Mouse (Mus musculus) neural tube, embryonic 10.5 days (tissue): ENCODE results near the gene Gspt2.
A peak's percentile ranks its signal among the peaks of the same experiment; 100 is the strongest.
"Not testable (repeated sequence)": the region's sequence is repeated elsewhere in the genome, so short reads cannot be mapped to it uniquely, and the experiment has no call there.

Source experiments
- DNase-seq: peaks from one replicate; pipeline ENCODE4 v3.0.0-alpha.2; 2017; ENCODE audit warnings: low spot score; ENCODE audit errors: extremely low spot score

Gene Gspt2

DNA sequence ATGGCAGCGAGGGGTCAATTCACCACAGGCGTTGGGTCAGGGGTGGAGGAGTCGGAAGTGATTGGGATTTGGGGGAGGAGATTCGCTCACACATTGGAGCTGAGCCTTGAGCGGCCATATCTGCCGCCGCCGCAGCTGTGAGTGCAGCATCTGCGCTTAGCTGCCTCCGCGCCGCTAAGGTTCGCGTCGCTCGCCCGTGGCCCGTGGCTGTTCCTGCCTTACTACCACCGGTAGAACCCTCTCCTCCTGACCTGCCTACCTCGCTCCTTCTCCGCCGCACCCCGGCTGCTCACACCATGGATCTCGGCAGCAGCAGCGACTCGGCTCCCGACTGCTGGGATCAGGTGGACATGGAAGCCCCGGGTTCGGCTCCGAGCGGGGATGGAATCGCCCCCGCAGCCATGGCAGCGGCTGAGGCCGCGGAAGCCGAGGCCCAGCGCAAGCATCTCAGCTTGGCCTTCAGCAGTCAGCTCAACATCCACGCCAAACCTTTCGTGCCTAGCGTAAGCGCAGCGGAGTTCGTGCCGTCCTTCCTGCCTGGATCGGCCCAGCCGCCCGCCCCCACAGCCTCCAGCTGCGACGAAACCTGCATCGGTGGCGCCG, at the start of gene Gspt2:
Gene Gspt2, plus strand, starts transcription at position 109 of the 603 bp plus-strand sequence.
- peak; percentile 56 for DNase-seq

DNA sequence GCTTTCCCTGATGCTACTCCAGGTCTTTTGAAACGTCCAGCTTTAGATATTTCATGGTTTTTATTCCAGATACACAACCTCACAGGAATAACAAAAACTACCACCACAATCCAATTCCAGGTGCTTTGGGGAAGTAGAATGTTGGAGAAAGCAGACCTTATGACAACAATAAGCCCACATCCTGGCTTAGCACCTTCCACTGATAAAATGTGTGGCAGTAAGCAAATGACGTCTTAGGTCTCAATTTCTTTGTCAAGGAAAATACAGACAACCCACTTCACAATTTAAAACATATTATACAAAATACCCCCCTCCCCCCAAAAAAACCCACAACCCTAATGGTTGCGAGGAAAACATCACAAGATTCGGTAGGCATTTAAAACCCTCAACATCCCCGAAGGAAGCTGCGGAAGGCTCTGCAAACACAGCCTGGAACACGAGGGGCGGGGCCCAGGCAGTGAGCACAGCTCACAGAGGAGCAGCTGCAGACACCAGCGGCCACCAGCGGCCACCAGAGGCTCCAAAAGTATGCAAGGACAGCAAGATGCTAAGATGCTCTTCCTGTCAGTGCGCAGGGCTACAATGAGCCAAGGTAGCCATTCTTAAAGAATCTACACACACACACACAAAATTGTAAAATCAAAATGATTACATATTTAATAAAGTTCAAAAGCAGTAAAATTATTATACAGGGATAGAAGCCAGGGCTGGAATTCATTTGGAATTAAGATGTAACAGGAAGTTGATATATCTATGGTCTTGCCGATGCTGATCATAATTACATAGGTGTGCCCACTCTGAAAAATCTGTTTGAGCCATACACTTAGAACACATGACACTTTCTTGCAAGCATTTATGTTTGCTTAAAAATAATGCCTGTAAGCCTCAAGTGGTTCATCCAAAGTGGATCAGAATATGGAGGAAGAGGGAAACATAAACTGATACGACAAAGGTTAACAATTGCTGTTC, 10.8 kb upstream of the Gspt2 start:
- peak; percentile 36 for DNase-seq

DNA sequence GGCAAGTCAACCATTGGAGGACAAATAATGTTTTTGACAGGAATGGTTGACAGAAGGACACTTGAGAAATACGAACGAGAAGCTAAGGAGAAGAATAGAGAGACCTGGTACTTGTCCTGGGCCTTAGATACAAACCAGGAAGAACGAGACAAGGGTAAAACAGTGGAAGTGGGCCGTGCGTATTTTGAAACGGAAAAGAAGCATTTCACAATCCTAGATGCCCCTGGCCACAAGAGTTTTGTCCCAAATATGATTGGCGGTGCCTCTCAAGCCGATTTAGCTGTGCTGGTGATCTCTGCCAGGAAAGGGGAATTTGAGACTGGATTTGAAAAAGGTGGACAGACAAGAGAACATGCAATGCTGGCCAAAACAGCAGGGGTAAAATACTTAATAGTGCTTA, 1.0 kb downstream of the Gspt2 start:
- DNase-seq, result no peak

GRCm38 (mm10) chrX:94648541-94648940, 12.7 kb downstream of the Gspt2 start:
- DNase-seq, result no peak

DNA sequence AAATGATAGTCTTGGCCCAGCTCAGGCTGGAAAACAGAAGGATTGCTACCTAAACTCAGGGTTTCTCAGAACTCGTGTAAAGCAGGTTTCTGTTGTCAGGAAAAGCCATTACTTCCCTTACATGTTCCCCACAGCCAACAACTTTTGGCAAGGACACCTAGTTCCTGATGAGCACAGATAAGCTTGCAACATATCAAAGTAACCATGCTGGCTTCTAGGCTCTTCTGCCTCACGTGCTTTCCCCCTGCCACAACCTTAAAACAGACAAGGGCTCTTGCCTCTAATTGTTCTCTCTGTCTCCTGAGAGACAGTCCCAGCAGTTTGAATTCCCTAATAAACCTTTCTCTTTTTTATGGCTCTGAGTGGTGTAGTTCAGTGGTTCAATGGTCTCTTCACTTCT, 21.9 kb downstream of the Gspt2 start:
- no peak for DNase-seq

- no peak for DNase-seq
Measured at GRCm38 (mm10) chrX:94670814-94671213, 34.9 kb downstream of the Gspt2 start.

GRCm38 (mm10) chrX:94674977-94675376, 39.1 kb downstream of the Gspt2 start:
- DNase-seq, result peak; percentile 38

DNA sequence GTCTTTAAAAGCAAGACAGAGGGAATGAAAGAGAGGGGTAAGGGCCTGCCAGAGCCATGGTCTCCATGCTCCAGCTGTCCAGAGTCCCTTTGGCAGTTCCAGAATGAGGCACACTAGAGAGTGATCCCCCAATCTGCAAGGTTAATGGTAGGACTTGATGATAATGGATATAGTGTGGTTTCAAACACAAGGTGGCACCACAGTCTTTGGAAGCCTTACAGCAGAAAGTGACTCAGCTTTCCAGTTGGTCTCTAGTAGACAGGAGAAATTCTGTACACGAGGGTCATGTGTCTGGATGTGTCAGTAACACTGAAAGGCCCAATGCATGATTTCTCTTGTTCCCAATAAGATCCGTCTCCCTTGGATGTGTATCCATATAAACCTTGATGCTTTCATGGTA, 45.7 kb downstream of the Gspt2 start:
- not testable (repeated sequence) for DNase-seq

GRCm38 (mm10) chrX:94689593-94689992, 53.7 kb downstream of the Gspt2 start:
- not testable (repeated sequence) for DNase-seq
